Mouse (Mus musculus) lung, embryonic 14.5 days (tissue): ENCODE results near the gene Ift43. TPM values are rescaled to one million over a fixed set of nuclear protein-coding genes. Genes with fewer than 3 reads are reported as not detected.

Experiments used
- ATAC-seq: fragments of 200-750 bp; cut with Nextera tagmentation; 2 replicates; pipeline ENCODE4 v1.8.0; 2017; ENCODE audit warnings: mild to moderate bottlenecking, moderate TSS enrichment, moderate library complexity; ENCODE audit not compliant: insufficient read depth
- DNase-seq: peaks from one replicate; pipeline ENCODE4 v3.0.0-alpha.2; 2015
- H3K27ac ChIP-seq: fragments of 300-500 bp; sonication (generic); 2 replicates; pipeline ENCODE4 v1.5.1; 2014; ENCODE audit warnings: low read depth, mild to moderate bottlenecking, moderate library complexity
- H3K27me3 ChIP-seq: fragments of 300-500 bp; sonication (generic); 2 replicates; pipeline ENCODE4 v1.6.1; 2014; ENCODE audit warnings: low read length, control low read depth; ENCODE audit not compliant: insufficient read depth
- H3K36me3 ChIP-seq: fragments of 300-500 bp; sonication (generic); 2 replicates; pipeline ENCODE4 v1.6.1; 2014; ENCODE audit warnings: control low read depth; ENCODE audit not compliant: insufficient read depth
- H3K4me1 ChIP-seq: fragments of 300-500 bp; sonication (generic); 2 replicates; pipeline ENCODE4 v1.6.1; 2014; ENCODE audit warnings: antibody characterized with exemption, control low read depth; ENCODE audit not compliant: insufficient read depth
- H3K4me2 ChIP-seq: fragments of 300-500 bp; sonication (generic); 2 replicates; pipeline ENCODE4 v1.6.1; 2014; ENCODE audit warnings: mild to moderate bottlenecking
- H3K4me3 ChIP-seq: fragments of 300-500 bp; sonication (generic); 2 replicates; pipeline ENCODE4 v1.5.1; 2014; ENCODE audit warnings: low read depth, low read length
- H3K9ac ChIP-seq: fragments of 300-500 bp; sonication (generic); 2 replicates; pipeline ENCODE4 v1.6.1; 2014
- H3K9me3 ChIP-seq: fragments of 300-500 bp; sonication (generic); 2 replicates; pipeline ENCODE4 v1.6.1; 2016; ENCODE audit warnings: low read depth, low read length, control low read depth
- CTCF ChIP-seq: IDR thresholded peaks from 2 replicates; pipeline ENCODE4 v1.5.1; 2016; ENCODE audit warnings: antibody characterized with exemption, low read depth
- WGBS: fragments of 180-500 bp; shearing (Covaris S2); extraction: QIAGEN DNeasy Blood & Tissue Kit; methylation state at CpG from one replicate; pipeline ENCODE4 v1.1.7; 2014; 5-methylcytosine and 5-hydroxymethylcytosine counted together
- polyA plus RNA-seq: library from polyadenylated mRNA; unstranded; fragments of >200 nt; fragmentation: Nextera tagmentation; extraction: Ambion mirVana; gene quantifications from 2 replicates; pipeline ENCODE4 v1.2.1, GENCODE M21; 2014

Ift43 gene
- polyA plus RNA-seq, 1 experiment from 2014 or later, result 88.3 TPM

- Histone ChIP-seq H3K9ac (no peak overlapping the region), H3K36me3 (no peaks in the 10 kb centered on the region), H3K4me3 (no peak overlapping the region), H3K27ac (no peak overlapping the region), H3K27me3 (no peaks in the 10 kb centered on the region), H3K4me2 (no peak overlapping the region), H3K4me1 (no peaks in the 10 kb centered on the region), H3K9me3 (no peaks in the 10 kb centered on the region)
- peak; percentile 1; the same call in 1 of the 2 replicates for TF ChIP-seq CTCF
- DNase-seq, result peak; percentile 77
- 39% methylated on average over 7 of the region's 7 CpGs for WGBS
- no peak for ATAC-seq
Measured at GRCm38 (mm10) chr12:86179266-86179665, 96.9 kb downstream of the Ift43 start.

- WGBS, result 25% methylated on average over 8 of the region's 8 CpGs
- H3K4me2 ChIP-seq, result no peak overlapping the region
- no peaks in the 10 kb centered on the region for H3K27me3 ChIP-seq
- DNase-seq (no peak), ATAC-seq (no peak)
- H3K4me1 ChIP-seq, result no peaks in the 10 kb centered on the region
- no peak for TF ChIP-seq CTCF
- H3K9ac ChIP-seq, result no peak overlapping the region
- H3K27ac ChIP-seq, result no peak overlapping the region
- H3K36me3 ChIP-seq, result no peaks in the 10 kb centered on the region
- no peak overlapping the region for H3K4me3 ChIP-seq
- H3K9me3 ChIP-seq, result no peaks in the 10 kb centered on the region
Measured at GRCm38 (mm10) chr12:86181320-86181751, 99.0 kb downstream of the Ift43 start.

- no peak overlapping the region for H3K4me3 ChIP-seq
- ATAC-seq, result peak; percentile 15; the same call in 1 of the 2 replicates
Measured at GRCm38 (mm10) chr12:86181879-86182278, 99.5 kb downstream of the Ift43 start.

GRCm38 (mm10) chr12:86182414-86182813 lies 100.1 kb downstream of the Ift43 start:
- H3K4me2 ChIP-seq, result no peak overlapping the region
- H3K4me1 ChIP-seq, result no peaks in the 10 kb centered on the region
- no peaks in the 10 kb centered on the region for H3K36me3 ChIP-seq
- DNase-seq, result no peak
- no peak overlapping the region for H3K4me3 ChIP-seq
- 76% methylated on average over 1 of the region's 1 CpGs for WGBS
- no peak overlapping the region for H3K27ac ChIP-seq
- H3K9me3 ChIP-seq, result no peaks in the 10 kb centered on the region
- no peak overlapping the region for H3K9ac ChIP-seq
- no peak for ATAC-seq
- no peak for TF ChIP-seq CTCF
- H3K27me3 ChIP-seq, result no peaks in the 10 kb centered on the region

More at GRCm38 (mm10) chr12:86181879-86182278, 99.5 kb downstream of the Ift43 start:
- H3K4me2 ChIP-seq, result no peak overlapping the region
- no peaks in the 10 kb centered on the region for H3K36me3 ChIP-seq
- H3K27ac ChIP-seq, result no peak overlapping the region
- TF ChIP-seq CTCF, result 0 out of 2 replicates have a peak, but pooled peaks have one; percentile 2
- H3K27me3 ChIP-seq, result no peaks in the 10 kb centered on the region
- no peak overlapping the region for H3K9ac ChIP-seq
- 42% methylated on average over 2 of the region's 2 CpGs for WGBS
- no peaks in the 10 kb centered on the region for H3K9me3 ChIP-seq
- no peak for DNase-seq
- no peaks in the 10 kb centered on the region for H3K4me1 ChIP-seq

GRCm38 (mm10) chr12:86188161-86188560 lies 105.8 kb downstream of the Ift43 start:
- ATAC-seq (no peak), DNase-seq (peak; percentile 52)
- no peak overlapping the region for H3K4me2 ChIP-seq
- H3K4me3 ChIP-seq, result no peak overlapping the region
- no peak overlapping the region for H3K9ac ChIP-seq
- H3K27ac ChIP-seq, result no peak overlapping the region
- no peaks in the 10 kb centered on the region for H3K36me3 ChIP-seq
- no peaks in the 10 kb centered on the region for H3K9me3 ChIP-seq
- no peaks in the 10 kb centered on the region for H3K27me3 ChIP-seq
- peak; percentile 58 for TF ChIP-seq CTCF
- 54% methylated on average over 5 of the region's 5 CpGs for WGBS
- H3K4me1 ChIP-seq, result no peaks in the 10 kb centered on the region

- H3K27me3 ChIP-seq, result no peaks in the 10 kb centered on the region
- 0 out of 2 replicates have a peak overlapping the region, but pooled peaks have one; percentile 28 for H3K4me2 ChIP-seq
- no peaks in the 10 kb centered on the region for H3K4me1 ChIP-seq
- H3K27ac ChIP-seq, result no peak overlapping the region
- no peak overlapping the region for H3K4me3 ChIP-seq
- H3K9me3 ChIP-seq, result no peaks in the 10 kb centered on the region
- 15% methylated on average over 19 of the region's 19 CpGs for WGBS
- no peak for ATAC-seq
- no peak for TF ChIP-seq CTCF
- H3K36me3 ChIP-seq, result no peaks in the 10 kb centered on the region
- H3K9ac ChIP-seq, result no peak overlapping the region
- DNase-seq, result peak; percentile 81
Measured at GRCm38 (mm10) chr12:86189601-86190323, 107.4 kb downstream of the Ift43 start.

GRCm38 (mm10) chr12:86192036-86192449 lies 109.7 kb downstream of the Ift43 start:
- Histone ChIP-seq H3K9me3 (no peaks in the 10 kb centered on the region), H3K36me3 (no peaks in the 10 kb centered on the region), H3K9ac (no peak overlapping the region), H3K4me3 (no peak overlapping the region), H3K4me1 (no peaks in the 10 kb centered on the region), H3K27me3 (no peaks in the 10 kb centered on the region), H3K4me2 (no peak overlapping the region), H3K27ac (no peak overlapping the region)
- no peak for TF ChIP-seq CTCF
- DNase-seq (peak; percentile 70), ATAC-seq (peak; percentile 73)
- WGBS, result 26% methylated on average over 15 of the region's 15 CpGs
